Mouse (Mus musculus): ENCODE measurements around the gene RPS10-NUDT3.

- TF ChIP-seq GATA1 (IDR thresholded peaks at IDR 0.05; ENCODE audit: low read length) = no peak
- TF ChIP-seq TAL1 (IDR thresholded peaks at IDR 0.05; ENCODE audit: low read length) = no peak
Measured at GRCm38 (mm10) chr17:27557927-27558661, 76.9 kb downstream of the RPS10-NUDT3 start.

Data from erythroblast, embryonic 14.5 days (primary cell).